Mouse (Mus musculus) lung, postnatal 0 days (tissue): ENCODE results near the gene Rab25.

Experiments
- CTCF ChIP-seq: IDR thresholded peaks from 2 replicates; pipeline ENCODE4 v1.5.1; 2016; ENCODE audit warnings: antibody characterized with exemption, mild to moderate bottlenecking
- EP300 ChIP-seq: IDR thresholded peaks from 2 replicates; pipeline ENCODE4 v1.6.1; 2016; ENCODE audit warnings: antibody characterized with exemption, mild to moderate bottlenecking, control low read depth

DNA sequence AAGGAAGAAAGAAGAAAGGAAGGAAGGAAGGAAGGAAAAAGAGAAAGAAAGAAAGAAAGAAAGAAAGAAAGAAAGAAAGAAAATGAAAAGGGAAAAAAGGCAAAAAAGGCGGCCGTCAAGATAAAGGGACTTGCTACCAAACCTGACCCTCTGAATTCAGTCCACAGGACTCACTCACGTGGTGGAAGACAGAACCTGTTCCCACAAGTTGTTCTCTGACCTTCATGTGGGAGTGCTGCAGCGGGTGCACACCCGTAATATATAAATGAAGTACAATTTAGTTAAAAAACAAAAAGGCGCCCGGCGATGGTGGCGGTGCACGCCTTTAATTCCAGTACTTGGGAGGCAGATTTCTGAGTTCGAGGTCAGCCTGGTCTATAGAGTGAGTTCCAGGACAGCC lies 19.5 kb downstream of the Rab25 start:
- TF ChIP-seq CTCF (no peak), EP300 (no peak)
